Mouse (Mus musculus): Measurements from ENCODE around the gene Cacna1d.

- TF ChIP-seq CTCF (IDR thresholded peaks at IDR 0.05; ENCODE audit: extremely low read depth, insufficient read depth, insufficient read length, insufficient replicate concordance) (no peak), POLR2A (IDR thresholded peaks at IDR 0.05; ENCODE audit: low read depth, low read length) (no peak)
Observed at GRCm38 (mm10) chr14:30198116-30198515, 293.1 kb downstream of the Cacna1d start.
